Mouse (Mus musculus) testis, adult 2 months (tissue): ENCODE data around the gene Zfp367.

Experiments used
- CTCF ChIP-seq: fragments of 200-500 bp; IDR thresholded peaks from 2 replicates; pipeline ENCODE4 v1.5.1; 2012; ENCODE audit warnings: low read depth, mild to moderate bottlenecking, inconsistent platforms, low read length, moderate library complexity; ENCODE audit not compliant: control insufficient read depth, insufficient read depth, insufficient replicate concordance
- POLR2A ChIP-seq: fragments of 200-500 bp; IDR thresholded peaks from 2 replicates; pipeline ENCODE4 v1.6.1; 2012; ENCODE audit warnings: low read depth, mild to moderate bottlenecking, inconsistent platforms, low read length, moderate library complexity; ENCODE audit not compliant: control insufficient read depth

- TF ChIP-seq POLR2A (no peak), CTCF (no peak)
Observed at GRCm38 (mm10) chr13:64152671-64153082, 325 bp downstream of the Zfp367 start.
